Mouse (Mus musculus) right cerebral cortex, postnatal 4 days (tissue): Measurements from ENCODE around the gene Serpina1c.
"Not testable (repeated sequence)": the region's sequence is repeated elsewhere in the genome, so short reads cannot be mapped to it uniquely, and the experiment has no call there.

ENCODE experiments used
- DNase-seq: peaks from one replicate; pipeline ENCODE4 v3.0.0-alpha.2; 2022

The Serpina1c gene

DNA sequence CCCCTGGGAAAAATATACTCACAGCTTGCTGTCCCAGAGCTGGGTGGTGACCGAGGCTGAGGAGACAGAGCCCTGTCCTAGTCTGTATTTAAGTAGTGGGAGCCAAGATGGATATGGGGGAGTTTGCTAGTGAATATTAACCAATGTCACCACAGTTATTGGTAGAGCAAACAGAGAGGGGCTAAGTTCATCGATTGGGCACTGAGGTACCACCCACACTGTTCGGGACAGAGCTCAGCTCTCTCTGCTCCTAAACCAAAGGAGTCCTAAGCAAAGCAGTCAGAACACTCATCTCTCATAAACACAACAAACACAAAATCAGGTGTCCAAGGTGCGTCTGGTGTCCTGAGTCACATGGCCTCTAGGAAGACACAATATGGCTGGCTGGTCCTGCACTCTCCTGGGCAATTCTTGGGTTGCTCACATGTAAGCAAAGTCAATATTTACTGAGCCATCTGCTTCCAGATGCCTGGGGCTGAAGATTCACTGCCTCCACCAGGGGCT, at the start of gene Serpina1c:
Gene Serpina1c, minus strand, starts transcription at position 51 of the 504 bp plus-strand sequence.
- DNase-seq, result not testable (repeated sequence)

- not testable (repeated sequence) for DNase-seq
Measured at GRCm38 (mm10) chr12:103952972-103953371, 48.3 kb upstream of the Serpina1c start.

- no peak for DNase-seq
Measured at GRCm38 (mm10) chr12:103946243-103946642, 41.6 kb upstream of the Serpina1c start.

GRCm38 (mm10) chr12:103909181-103909580, 4.5 kb upstream of the Serpina1c start:
- DNase-seq, result not testable (repeated sequence)

- not testable (repeated sequence) for DNase-seq
Measured at GRCm38 (mm10) chr12:103907746-103908145, 3.1 kb upstream of the Serpina1c start.

DNA sequence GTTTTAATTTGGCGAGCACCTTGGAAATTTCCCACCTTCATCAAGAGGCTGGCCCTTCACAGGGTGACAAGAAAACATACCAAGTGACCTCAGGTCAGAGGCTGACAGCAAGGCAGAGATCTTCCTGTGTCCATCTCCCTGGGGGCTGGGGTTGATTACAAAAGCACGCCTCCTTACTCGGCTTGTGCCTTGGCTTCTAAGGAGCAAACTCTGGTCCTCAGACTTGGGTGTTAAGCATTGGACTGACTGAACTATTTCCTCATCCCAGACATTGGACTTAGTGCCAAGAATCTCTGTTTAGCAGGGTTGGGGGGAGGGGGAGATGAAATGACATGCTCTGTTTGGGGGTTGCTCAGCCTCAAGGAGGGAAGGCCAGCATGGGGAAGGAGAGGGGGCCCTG, 2.8 kb downstream of the Serpina1c start:
- not testable (repeated sequence) for DNase-seq

DNA sequence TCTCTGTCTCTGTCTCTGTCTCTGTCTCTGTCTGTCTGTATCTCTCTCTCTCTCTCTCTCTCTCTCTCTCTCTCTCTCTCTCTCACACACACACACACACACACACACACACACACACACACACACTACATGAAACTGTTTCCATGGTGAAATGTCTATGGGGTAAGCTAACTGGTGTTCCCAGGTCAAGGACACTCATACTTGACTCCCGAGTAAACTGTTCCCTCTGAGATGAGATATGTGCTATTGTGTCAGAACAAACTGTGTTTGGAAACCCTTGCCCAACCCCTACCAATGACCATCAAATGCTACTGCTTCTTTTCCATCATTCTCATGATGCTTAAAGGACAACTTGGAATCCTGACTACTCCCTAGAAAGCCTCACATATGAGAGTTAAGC, 37.8 kb downstream of the Serpina1c start:
- not testable (repeated sequence) for DNase-seq

DNA sequence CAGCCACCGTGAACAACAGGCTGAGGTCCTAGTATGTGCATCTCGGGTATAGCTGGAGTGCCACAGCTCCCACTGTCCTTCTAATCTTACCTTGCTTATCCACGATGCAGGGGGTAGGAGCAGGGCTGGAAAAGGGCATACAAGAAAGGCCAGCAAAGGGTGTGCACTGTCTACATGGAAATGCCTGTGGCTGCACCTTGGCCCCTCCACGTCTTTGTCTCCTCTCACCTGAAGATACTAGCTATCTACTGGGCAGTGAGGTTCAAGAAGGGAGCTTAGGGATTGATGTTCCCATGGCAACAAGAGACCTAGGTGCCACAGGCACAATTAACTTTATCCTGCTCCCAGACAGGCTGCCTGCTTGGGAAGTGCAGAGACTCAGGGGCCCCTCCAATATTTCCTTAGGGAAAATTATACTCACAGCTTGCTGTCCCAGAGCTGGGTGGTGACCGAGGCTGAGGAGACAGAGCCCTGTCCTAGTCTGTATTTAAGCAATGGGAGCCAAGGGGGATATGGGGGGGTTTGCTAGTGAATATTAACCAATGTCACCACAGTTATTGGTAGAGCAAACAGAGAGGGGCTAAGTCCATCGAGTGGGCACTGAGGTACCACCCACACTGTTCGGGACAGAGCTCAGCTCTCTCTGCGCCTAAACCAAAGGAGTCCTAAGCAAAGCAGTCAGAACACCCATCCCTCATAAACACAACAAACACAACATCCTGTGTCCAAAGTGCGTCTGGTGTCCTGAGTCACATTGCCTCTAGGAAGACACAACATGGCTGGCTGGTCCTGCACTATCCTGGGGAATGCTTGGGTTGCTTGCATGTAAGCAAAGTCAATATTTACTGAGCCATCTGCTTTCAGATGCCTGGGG, 41.3 kb downstream of the Serpina1c start, which contains the start of gene Serpina1a:
Gene Serpina1a, minus strand, starts transcription at position 462 of the 874 bp plus-strand sequence.
- not testable (repeated sequence) for DNase-seq

DNA sequence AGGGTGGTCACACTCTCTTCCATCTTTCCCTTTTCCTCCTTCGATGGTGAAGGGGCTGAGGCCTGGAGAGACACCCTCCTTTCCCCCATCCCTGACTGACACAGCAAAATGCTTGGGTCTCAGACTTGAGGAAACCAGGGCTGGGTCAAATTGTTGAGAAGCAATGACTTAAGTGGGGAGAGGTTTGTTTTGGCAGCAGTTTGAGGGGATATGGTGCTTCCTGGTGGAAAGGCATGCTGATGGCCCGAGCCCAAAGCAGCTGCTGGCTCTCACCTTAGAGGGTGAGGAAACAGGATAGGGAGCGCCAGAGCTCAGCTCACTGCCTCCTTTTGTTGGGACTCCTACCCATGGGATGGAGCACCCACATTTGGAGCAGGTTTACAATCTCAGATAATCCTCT, 43.7 kb downstream of the Serpina1c start:
- DNase-seq, result no peak

DNA sequence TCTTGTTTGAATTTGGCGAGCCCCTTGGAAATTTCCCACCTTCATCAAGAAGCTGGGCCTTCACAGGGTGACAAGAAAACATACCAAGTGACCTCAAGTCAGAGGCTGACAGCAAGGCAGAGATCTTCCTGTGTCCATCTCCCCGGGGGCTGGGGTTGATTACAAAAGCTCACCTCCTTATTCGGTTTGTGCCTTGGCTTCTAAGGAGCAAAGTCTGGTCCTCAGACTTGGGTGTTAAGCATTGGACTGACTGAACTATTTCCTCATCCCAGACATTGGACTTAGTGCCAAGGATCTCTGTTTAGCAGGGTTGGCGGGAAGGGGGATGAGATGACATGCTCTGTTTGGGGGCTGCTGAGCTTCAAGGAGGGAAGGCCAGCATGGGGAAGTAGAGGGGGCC, 44.1 kb downstream of the Serpina1c start:
- DNase-seq, result not testable (repeated sequence)

- DNase-seq, result not testable (repeated sequence)
Measured at GRCm38 (mm10) chr12:103859584-103859983, 45.1 kb downstream of the Serpina1c start.

DNA sequence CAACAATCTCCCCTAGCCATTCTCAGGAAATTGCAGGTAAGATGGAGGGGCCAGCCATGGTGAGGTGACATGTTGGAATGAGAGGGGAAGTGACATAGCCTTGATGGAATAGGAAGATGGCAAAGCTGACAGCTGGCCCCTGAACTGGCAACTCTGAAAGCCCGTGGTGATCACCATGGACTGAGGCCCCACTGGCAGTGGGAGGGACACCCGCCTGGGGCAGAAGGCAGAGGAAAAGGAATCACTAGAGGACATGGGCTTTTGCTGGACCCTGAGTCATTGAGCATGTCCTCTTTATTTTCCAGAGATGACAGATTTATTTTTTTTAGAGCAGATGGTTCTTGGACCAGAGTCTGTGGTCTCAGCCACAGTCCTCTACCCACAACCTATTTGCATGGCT, 51.7 kb downstream of the Serpina1c start:
- DNase-seq, result not testable (repeated sequence)
